Mouse (Mus musculus) testis, adult 2 months (tissue): ENCODE data around the gene Tmem120b. TPM values are rescaled to one million over a fixed set of nuclear protein-coding genes. Genes with fewer than 3 reads are reported as not detected.
"Not testable (repeated sequence)": the region's sequence is repeated elsewhere in the genome, so short reads cannot be mapped to it uniquely, and the experiment has no call there.

ENCODE experiments used
- H3K27ac ChIP-seq: fragments of 200-500 bp; 2 replicates; pipeline ENCODE4 v1.5.1; 2012; ENCODE audit warnings: low read depth, low read length; ENCODE audit not compliant: control insufficient read depth, insufficient read depth
- H3K27me3 ChIP-seq: fragments of 200-500 bp; 2 replicates; pipeline ENCODE4 v1.6.1; 2012; ENCODE audit warnings: mild to moderate bottlenecking, low read length, moderate library complexity; ENCODE audit not compliant: control insufficient read depth, insufficient read depth
- H3K36me3 ChIP-seq: fragments of 200-500 bp; 2 replicates; pipeline ENCODE4 v1.6.1; 2012; ENCODE audit warnings: mild to moderate bottlenecking, low read length; ENCODE audit not compliant: control insufficient read depth, insufficient read depth
- H3K4me1 ChIP-seq: fragments of 200-500 bp; 2 replicates; pipeline ENCODE4 v1.6.1; 2012; ENCODE audit warnings: low read length; ENCODE audit not compliant: control insufficient read depth, insufficient read depth
- H3K4me3 ChIP-seq: fragments of 200-500 bp; 2 replicates; pipeline ENCODE4 v1.5.1; 2012; ENCODE audit warnings: low read depth, mild to moderate bottlenecking, low read length, moderate library complexity, mixed read lengths; ENCODE audit not compliant: control insufficient read depth
- CTCF ChIP-seq: fragments of 200-500 bp; IDR thresholded peaks from 2 replicates; pipeline ENCODE4 v1.5.1; 2012; ENCODE audit warnings: low read depth, mild to moderate bottlenecking, inconsistent platforms, low read length, moderate library complexity; ENCODE audit not compliant: control insufficient read depth, insufficient read depth, insufficient replicate concordance
- POLR2A ChIP-seq: fragments of 200-500 bp; IDR thresholded peaks from 2 replicates; pipeline ENCODE4 v1.6.1; 2012; ENCODE audit warnings: low read depth, mild to moderate bottlenecking, inconsistent platforms, low read length, moderate library complexity; ENCODE audit not compliant: control insufficient read depth
- polyA plus RNA-seq: library from polyadenylated mRNA; depleted of rRNA; stranded (reverse); fragments of >200 nt; gene quantifications from 2 replicates; pipeline ENCODE4 v1.2.3, GENCODE M21; 2012

The Tmem120b gene
- polyA plus RNA-seq, 1 experiment, result 1.2 TPM

GRCm38 (mm10) chr5:123051736-123052135 lies 16.5 kb upstream of the Tmem120b start:
- Histone ChIP-seq H3K4me1 (peaks cover 2% of the 10 kb centered on the region; the same call in 1 of the 2 replicates), H3K36me3 (no peaks in the 10 kb centered on the region), H3K4me3 (no peak overlapping the region), H3K27me3 (no peaks in the 10 kb centered on the region), H3K27ac (no peak overlapping the region)
- TF ChIP-seq POLR2A (no peak), CTCF (peak; percentile 81; the same call in 1 of the 2 replicates)

- Histone ChIP-seq H3K4me3 (peak overlapping the region; percentile 90), H3K36me3 (no peaks in the 10 kb centered on the region), H3K4me1 (peaks cover 5% of the 10 kb centered on the region), H3K27ac (peak overlapping the region; percentile 73), H3K27me3 (no peaks in the 10 kb centered on the region)
- TF ChIP-seq CTCF, result peak; percentile 21; the same call in 1 of the 2 replicates
- peak; percentile 72 for TF ChIP-seq POLR2A
Observed at GRCm38 (mm10) chr5:123057366-123058250, 10.6 kb upstream of the Tmem120b start.

GRCm38 (mm10) chr5:123058251-123059102 lies 9.7 kb upstream of the Tmem120b start:
- Histone ChIP-seq H3K4me1 (peaks cover 5% of the 10 kb centered on the region), H3K27me3 (no peaks in the 10 kb centered on the region), H3K4me3 (peak overlapping the region; percentile 90), H3K36me3 (no peaks in the 10 kb centered on the region), H3K27ac (peak overlapping the region; percentile 73)
- TF ChIP-seq POLR2A, result no peak
- no peak for TF ChIP-seq CTCF

DNA sequence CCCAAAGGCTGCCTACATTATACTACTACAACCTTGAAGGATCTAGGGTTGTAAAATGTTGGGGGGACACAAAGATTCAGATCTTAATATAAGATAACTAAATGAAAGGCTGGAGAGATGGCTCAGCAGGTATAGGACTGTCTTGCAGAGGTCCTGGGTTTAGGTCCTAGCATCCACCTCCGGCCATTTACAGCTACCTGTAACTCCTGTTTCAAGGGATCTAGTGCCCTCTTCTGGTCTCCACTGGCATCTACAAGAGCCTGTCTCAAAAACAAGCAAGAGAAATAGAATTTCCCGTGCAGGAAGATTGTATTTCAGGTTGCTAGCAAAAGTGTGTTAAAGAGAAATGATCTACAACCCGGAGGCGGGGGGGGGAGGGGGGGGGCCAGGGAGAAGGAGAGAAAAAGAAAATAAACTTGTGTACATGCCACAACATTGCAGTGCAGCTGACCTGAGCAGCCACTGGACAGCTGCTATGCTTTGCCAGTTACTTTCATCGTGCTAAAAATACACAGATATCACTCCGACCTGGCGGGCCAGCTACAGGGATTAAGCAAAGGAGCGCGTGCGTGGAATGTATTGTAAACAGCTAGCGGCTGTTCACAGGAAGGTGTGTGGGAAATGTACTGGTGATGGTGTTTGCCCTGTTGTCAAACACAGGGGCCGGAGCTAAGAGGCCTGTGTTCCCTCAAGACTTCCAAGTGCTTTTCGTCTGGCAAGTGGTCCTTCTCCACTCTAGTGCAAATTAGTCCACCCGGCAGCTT lies 8.3 kb upstream of the Tmem120b start:
- H3K4me3 ChIP-seq, result no peak overlapping the region
- H3K4me1 ChIP-seq, result peaks cover 5% of the 10 kb centered on the region
- H3K36me3 ChIP-seq, result no peaks in the 10 kb centered on the region
- peak overlapping the region; percentile 48; the same call in 1 of the 2 replicates for H3K27ac ChIP-seq
- TF ChIP-seq CTCF (no peak), POLR2A (no peak)
- no peaks in the 10 kb centered on the region for H3K27me3 ChIP-seq

DNA sequence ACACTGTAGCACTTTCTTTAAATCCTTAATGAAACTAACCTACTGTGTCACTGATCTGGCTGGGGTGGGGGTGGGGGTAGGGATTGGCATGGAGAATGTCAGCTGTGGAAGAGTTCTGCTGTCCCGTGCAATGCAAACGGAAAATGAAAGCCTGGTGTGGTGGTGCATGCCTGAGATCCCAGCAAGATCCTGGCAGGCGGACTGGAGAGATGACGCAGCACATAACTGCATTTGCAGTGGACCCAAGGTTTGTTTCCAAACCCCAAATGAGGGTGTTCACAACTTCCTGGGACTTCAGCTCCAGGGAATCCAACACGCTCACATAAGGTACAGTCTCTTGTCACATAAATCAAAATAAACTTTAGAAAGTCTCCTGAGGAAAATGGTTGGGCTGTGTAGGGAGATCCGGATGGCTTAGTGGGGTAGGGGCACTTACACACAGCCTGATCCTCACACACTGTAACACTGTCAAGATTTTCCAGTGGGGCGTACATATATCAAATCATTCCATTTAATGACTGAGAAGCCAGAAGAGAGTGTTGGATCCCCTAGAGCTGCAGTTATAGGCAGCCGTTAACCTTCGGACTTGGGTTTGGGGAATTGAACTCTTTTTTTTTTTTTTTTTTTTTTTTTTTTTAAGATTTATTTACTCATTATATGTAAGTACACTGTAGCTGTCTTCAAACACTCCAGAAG lies 7.4 kb upstream of the Tmem120b start:
- TF ChIP-seq POLR2A, result no peak
- TF ChIP-seq CTCF, result no peak
- Histone ChIP-seq H3K4me3 (no peak overlapping the region), H3K36me3 (no peaks in the 10 kb centered on the region), H3K27ac (no peak overlapping the region; the same call in 1 of the 2 replicates), H3K27me3 (no peaks in the 10 kb centered on the region), H3K4me1 (peaks cover 5% of the 10 kb centered on the region)

- not testable (repeated sequence) for H3K36me3 ChIP-seq, H3K4me1 ChIP-seq, H3K27ac ChIP-seq, H3K4me3 ChIP-seq, H3K27me3 ChIP-seq
Observed at GRCm38 (mm10) chr5:123061402-123061749, 6.8 kb upstream of the Tmem120b start.

DNA sequence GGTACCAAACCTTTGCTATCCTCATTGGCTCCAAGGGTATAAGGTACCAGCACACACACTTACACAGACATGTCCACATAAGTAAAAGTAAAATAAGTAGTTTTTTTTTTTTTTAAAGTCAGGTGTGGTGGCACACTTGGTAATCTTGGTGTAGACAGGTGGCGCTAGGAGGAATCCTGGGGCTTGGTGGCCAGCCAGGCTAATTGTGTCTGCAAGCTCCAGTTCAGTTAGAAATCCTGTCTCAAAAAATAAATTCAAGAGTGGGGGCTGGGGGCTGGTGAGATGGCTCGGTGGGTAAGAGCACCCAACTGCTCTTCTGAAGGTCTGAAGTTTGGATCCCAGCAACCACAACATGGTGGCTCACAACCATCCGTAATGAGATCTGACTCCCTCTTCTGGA lies 5.1 kb upstream of the Tmem120b start:
- no peak for TF ChIP-seq CTCF
- no peaks in the 10 kb centered on the region for H3K27me3 ChIP-seq
- no peak overlapping the region for H3K4me3 ChIP-seq
- peaks cover 2% of the 10 kb centered on the region for H3K4me1 ChIP-seq
- no peaks in the 10 kb centered on the region for H3K36me3 ChIP-seq
- no peak overlapping the region for H3K27ac ChIP-seq
